Mouse (Mus musculus) liver, postnatal 0 days (tissue): ENCODE measurements around the gene Pcca.

Source experiments
- CTCF ChIP-seq: sonication (generic); IDR thresholded peaks from 2 replicates; pipeline ENCODE4 v1.5.1; 2016; ENCODE audit warnings: antibody characterized with exemption, low read depth
- EP300 ChIP-seq: IDR thresholded peaks from 2 replicates; pipeline ENCODE4 v1.6.1; 2016; ENCODE audit warnings: antibody characterized with exemption, low read depth, mild to moderate bottlenecking

DNA sequence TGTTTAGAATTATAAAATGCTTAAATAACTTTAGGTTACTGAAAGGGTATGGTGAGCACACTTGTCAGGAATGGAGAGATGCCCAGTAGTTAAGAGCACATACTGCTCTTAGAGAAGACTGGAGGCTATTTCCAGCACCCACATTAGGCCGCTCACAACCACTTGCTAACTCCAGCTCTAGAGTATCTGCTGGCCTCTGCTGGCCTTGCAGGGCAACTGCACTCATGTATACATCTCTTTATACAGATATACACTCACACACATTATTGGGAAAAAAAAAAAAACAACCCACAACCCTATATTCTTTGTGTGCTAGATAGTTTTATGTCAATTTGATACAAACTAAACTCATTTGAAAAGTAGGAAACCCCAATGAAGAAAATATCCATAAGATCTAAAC is 217.4 kb downstream of the Pcca start:
- TF ChIP-seq CTCF: peak; percentile 26
- TF ChIP-seq EP300: no peak
